Mouse (Mus musculus) liver, postnatal 0 days (tissue): ENCODE data around the gene Fxyd6.

Experiments
- CTCF ChIP-seq: sonication (generic); IDR thresholded peaks from 2 replicates; pipeline ENCODE4 v1.5.1; 2016; ENCODE audit warnings: antibody characterized with exemption, low read depth
- EP300 ChIP-seq: IDR thresholded peaks from 2 replicates; pipeline ENCODE4 v1.6.1; 2016; ENCODE audit warnings: antibody characterized with exemption, low read depth, mild to moderate bottlenecking

DNA sequence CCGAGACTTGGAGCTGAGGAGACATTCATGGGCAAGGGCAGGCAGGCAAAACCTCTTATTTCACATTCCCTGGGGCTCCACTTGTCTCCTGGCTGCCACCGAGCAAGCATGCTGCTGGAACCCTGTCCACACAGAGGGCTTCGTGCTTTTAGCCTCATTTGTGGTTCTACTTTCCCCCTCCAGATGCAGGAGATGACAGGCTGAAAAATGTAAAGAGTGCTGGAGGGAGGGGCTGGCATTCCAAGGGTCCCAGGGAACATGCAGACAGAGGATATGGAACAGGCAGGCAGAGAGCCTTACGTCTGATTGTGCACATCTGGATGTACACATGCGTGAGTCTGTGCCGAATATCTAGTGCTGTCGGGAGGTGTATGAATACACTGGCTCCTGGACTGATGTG is 11.6 kb upstream of the Fxyd6 start:
- TF ChIP-seq CTCF (no peak), EP300 (no peak)
